Mouse (Mus musculus) gastrocnemius, postnatal 25 days (tissue): ENCODE measurements around the gene Snrnp70. TPM values are rescaled to one million over a fixed set of nuclear protein-coding genes. Genes with fewer than 3 reads are reported as not detected.
"Not testable (repeated sequence)": the region's sequence is repeated elsewhere in the genome, so short reads cannot be mapped to it uniquely, and the experiment has no call there.

ENCODE experiments used
- DNase-seq: peaks from one replicate; pipeline ENCODE4 v3.0.0; 2022
- total RNA-seq, 2 experiments: library from RNA; stranded (reverse); gene quantifications; 1 replicate in 1 of 2; 2 replicates in 1 of 2; pipeline ENCODE4 v1.2.3; 2021

Snrnp70 gene
- total RNA-seq, 2 experiments from 2014 or later: 76.1 to 78.0 TPM

- no peak for DNase-seq
These were observed 14.1 kb upstream of the Snrnp70 start for GRCm38 (mm10) chr7:45409497-45410163.

- DNase-seq: no peak
These were observed 13.4 kb upstream of the Snrnp70 start for GRCm38 (mm10) chr7:45408949-45409348.

- DNase-seq: no peak
These were observed 12.8 kb upstream of the Snrnp70 start for GRCm38 (mm10) chr7:45408351-45408750.

- no peak for DNase-seq
These were observed 12.3 kb upstream of the Snrnp70 start for GRCm38 (mm10) chr7:45407836-45408235.

GRCm38 (mm10) chr7:45406157-45407156 lies 10.9 kb upstream of the Snrnp70 start:
- peak; percentile 82 for DNase-seq

GRCm38 (mm10) chr7:45405091-45406075 lies 9.8 kb upstream of the Snrnp70 start, which contains the start of gene Kcna7:
TSS of gene Kcna7 (plus strand) at chr7:45405653.
- peak; percentile 77 for DNase-seq

GRCm38 (mm10) chr7:45403532-45404261 lies 8.2 kb upstream of the Snrnp70 start:
- no peak for DNase-seq

GRCm38 (mm10) chr7:45401521-45402085 lies 6.1 kb upstream of the Snrnp70 start:
- no peak for DNase-seq

- no peak for DNase-seq
These were observed 1.2 kb upstream of the Snrnp70 start for GRCm38 (mm10) chr7:45396787-45397186.

- not testable (repeated sequence) for DNase-seq
These were observed 814 bp upstream of the Snrnp70 start for GRCm38 (mm10) chr7:45396337-45396775.

- no peak for DNase-seq
These were observed 407 bp downstream of the Snrnp70 start for GRCm38 (mm10) chr7:45395129-45395541.

GRCm38 (mm10) chr7:45386077-45386476 lies 9.5 kb downstream of the Snrnp70 start:
- DNase-seq: no peak

- DNase-seq: no peak
These were observed 19.5 kb downstream of the Snrnp70 start for GRCm38 (mm10) chr7:45376057-45376456.

- DNase-seq: no peak
These were observed 20.9 kb downstream of the Snrnp70 start for GRCm38 (mm10) chr7:45374620-45375019.

GRCm38 (mm10) chr7:45372371-45372770 lies 23.2 kb downstream of the Snrnp70 start:
- no peak for DNase-seq

GRCm38 (mm10) chr7:45370475-45371311 lies 24.8 kb downstream of the Snrnp70 start, which contains the start of gene Lin7b:
TSS of gene Lin7b (minus strand) at chr7:45370583.
- peak; percentile 84 for DNase-seq

- DNase-seq: no peak
These were observed 25.6 kb downstream of the Snrnp70 start for GRCm38 (mm10) chr7:45369836-45370474.

- DNase-seq: no peak
These were observed 26.4 kb downstream of the Snrnp70 start for GRCm38 (mm10) chr7:45369022-45369745.
